Mouse (Mus musculus): Measurements from ENCODE around the gene Sdhb. TPM values are rescaled to one million over a fixed set of nuclear protein-coding genes. Genes with fewer than 3 reads are reported as not detected.
A peak's percentile ranks its signal among the peaks of the same experiment; 100 is the strongest.

The Sdhb gene
- polyA plus RNA-seq, 1 experiment from 2014 or later = 442 TPM

DNA sequence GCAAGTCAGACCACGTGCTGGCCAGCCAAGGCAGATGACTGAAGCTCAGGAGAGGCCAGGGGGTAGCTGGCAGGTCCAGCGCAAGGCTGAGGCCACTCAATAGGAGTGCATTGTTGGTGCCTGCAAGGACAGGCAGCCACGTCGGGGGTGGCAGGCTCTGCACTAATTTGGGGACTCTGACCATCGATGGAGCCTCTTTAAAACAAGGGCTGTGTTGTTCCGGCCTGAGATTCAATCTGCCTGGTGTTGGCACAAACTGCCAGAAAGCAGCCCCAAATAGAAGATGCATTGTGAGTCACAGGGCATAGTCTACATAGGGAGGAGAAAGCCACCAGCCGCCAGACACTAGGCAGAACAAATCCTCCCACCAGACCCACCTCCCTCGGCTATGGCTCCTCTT is 31.3 kb upstream of the Sdhb start:
- Histone ChIP-seq H3K36me3 (replicated peaks) (no peaks in the 10 kb centered on the region), H3K4me2 (no peak overlapping the region), H3K4me3 (no peak overlapping the region), H3K27ac (peak overlapping the region; percentile 43; the same call in 1 of the 2 replicates), H3K27me3 (replicated peaks) (no peaks in the 10 kb centered on the region), H3K4me1 (0 out of 2 replicates have a peak, but pooled peaks cover 3% of the 10 kb centered on the region), H3K9ac (no peak overlapping the region), H3K9me3 (no peaks in the 10 kb centered on the region)
- 62% methylated on average over 8 of the region's 8 CpGs for WGBS
- ATAC-seq (replicated peaks) = no peak; the same call in 1 of the 2 replicates

DNA sequence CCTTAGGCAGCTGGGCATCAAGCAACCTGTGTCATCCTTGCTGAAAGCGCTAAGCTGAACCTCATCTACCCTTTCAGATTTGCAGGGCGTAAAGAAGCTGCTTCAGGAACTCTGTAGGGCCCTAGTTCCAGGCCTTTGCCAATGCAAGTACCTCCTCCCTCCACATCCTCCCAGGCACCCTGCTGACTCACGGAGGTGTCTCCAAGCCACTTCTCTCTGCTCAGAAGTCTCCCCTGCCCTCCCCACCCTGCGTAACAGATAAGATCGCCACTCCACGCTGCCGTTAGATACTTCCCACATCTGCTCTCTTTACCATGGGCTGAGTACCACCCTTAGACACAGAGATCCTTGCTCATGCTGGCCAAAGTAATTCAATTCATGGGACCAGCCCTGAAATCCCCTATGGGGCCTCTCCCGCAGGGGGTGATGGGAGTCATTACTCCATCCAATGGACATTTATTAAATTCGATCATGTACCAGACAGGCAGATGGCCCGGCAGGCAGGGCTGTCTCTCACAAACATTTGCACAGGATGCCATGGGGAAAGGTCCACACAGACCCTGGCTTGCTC is 30.0 kb upstream of the Sdhb start:
- no peak for ATAC-seq (replicated peaks)
- H3K9ac ChIP-seq = no peak overlapping the region
- H3K36me3 ChIP-seq (replicated peaks) = no peaks in the 10 kb centered on the region
- 66% methylated on average over 10 of the region's 10 CpGs for WGBS
- no peak overlapping the region for H3K4me2 ChIP-seq
- no peaks in the 10 kb centered on the region for H3K27me3 ChIP-seq (replicated peaks)
- H3K27ac ChIP-seq = no peak overlapping the region
- H3K4me1 ChIP-seq = 0 out of 2 replicates have a peak, but pooled peaks cover 3% of the 10 kb centered on the region
- no peak overlapping the region for H3K4me3 ChIP-seq
- H3K9me3 ChIP-seq = no peaks in the 10 kb centered on the region

DNA sequence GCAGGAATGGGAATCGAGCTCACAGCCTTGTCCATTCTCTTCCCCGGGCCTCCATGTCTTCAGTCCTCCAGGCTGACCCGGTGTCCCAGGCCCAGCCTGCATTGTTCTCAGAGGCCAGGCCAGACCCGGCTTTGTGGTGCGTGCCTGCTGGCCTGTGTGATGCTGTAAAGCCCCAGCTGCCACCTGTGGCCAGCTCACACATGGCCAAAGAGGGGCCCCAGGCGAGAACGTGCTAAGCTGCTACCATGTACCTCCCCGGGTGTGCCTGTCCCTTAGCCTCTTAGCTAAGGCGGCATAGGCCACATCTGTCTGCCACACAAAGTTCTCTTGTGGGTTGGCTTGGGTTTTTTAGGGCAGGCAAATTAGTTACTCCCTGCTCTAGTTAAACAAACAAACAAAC is 25.4 kb upstream of the Sdhb start:
- Histone ChIP-seq H3K27me3 (replicated peaks) (no peaks in the 10 kb centered on the region), H3K36me3 (replicated peaks) (no peaks in the 10 kb centered on the region), H3K4me3 (no peak overlapping the region), H3K9me3 (no peaks in the 10 kb centered on the region), H3K9ac (no peak overlapping the region), H3K4me1 (no peaks in the 10 kb centered on the region), H3K27ac (no peak overlapping the region), H3K4me2 (no peak overlapping the region)
- no peak for ATAC-seq (replicated peaks)
- WGBS = 62% methylated on average over 9 of the region's 9 CpGs

DNA sequence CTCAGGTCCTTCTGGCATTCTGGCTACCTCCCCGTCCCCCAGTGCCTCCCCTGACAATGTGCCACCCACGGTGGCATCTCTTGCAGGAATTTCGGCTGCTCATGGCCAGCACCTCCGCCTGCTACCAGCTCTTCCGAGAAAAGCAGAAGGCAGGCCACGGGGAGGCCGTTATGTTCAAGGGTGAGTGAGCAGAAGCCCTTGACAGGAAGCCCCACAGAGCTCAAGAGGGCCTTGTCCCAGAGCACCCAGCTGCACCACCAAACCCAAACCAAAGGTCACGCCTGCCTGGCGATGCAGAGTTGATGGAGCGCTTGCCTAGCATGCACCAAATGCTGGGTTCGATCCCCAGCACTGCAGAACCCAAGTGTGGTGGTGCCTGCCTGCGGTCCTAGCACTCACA is 16.6 kb upstream of the Sdhb start:
- H3K9ac ChIP-seq = no peak overlapping the region
- no peaks in the 10 kb centered on the region for H3K4me1 ChIP-seq
- ATAC-seq (replicated peaks) = no peak
- no peak overlapping the region for H3K4me2 ChIP-seq
- 86% methylated on average over 12 of the region's 12 CpGs for WGBS
- no peak overlapping the region for H3K27ac ChIP-seq
- no peak overlapping the region for H3K4me3 ChIP-seq
- H3K36me3 ChIP-seq (replicated peaks) = no peaks in the 10 kb centered on the region
- H3K9me3 ChIP-seq = no peaks in the 10 kb centered on the region
- H3K27me3 ChIP-seq (replicated peaks) = no peaks in the 10 kb centered on the region

DNA sequence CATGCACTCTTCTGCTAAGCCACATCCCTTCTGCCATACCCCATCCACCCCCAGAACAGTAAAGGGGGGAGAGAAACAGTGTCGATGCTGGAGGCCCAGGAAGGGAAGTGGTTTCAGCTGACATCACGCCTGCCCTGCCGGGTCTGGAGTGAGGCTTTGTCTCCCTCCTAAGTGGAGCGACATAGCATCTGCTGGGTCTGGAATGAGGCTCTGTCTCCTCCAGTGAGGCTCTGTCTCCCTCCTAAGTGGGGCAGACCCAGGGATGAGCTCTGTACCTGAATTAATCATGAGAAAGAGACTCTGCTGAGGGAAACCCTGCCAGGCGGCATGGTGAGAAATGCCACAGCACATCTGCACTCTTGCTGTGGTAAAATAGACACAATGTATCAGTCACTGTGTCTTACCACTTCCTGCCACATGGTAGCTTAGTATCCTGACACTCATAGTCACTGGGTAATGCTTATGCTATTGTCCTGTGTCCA is 16.0 kb upstream of the Sdhb start:
- Histone ChIP-seq H3K9me3 (no peaks in the 10 kb centered on the region), H3K4me1 (no peaks in the 10 kb centered on the region), H3K36me3 (replicated peaks) (no peaks in the 10 kb centered on the region), H3K4me2 (no peak overlapping the region), H3K27ac (no peak overlapping the region), H3K27me3 (replicated peaks) (no peaks in the 10 kb centered on the region), H3K4me3 (no peak overlapping the region), H3K9ac (no peak overlapping the region)
- no peak for ATAC-seq (replicated peaks)
- WGBS = 77% methylated on average over 5 of the region's 5 CpGs

DNA sequence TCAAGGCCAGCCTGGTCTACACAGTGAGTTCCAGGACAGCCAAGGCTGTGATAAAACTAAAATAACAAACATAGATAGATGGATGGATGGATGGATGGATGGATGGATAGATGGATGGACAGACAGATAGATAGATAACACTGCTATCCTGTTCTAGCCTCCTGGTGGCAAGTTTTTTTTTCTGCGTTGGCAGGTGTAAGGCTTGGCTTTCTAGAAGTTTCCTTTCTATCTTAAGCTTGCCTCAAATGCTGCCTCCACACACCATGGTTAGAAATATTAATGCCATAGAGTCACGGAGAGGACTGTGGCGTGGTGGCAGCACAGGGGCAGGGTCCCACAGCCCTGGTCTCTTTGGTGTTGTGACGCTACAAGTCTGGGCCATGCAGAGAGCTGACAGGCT is 15.4 kb upstream of the Sdhb start:
- H3K9ac ChIP-seq = no peak overlapping the region
- H3K9me3 ChIP-seq = no peaks in the 10 kb centered on the region
- no peaks in the 10 kb centered on the region for H3K4me1 ChIP-seq
- no peaks in the 10 kb centered on the region for H3K36me3 ChIP-seq (replicated peaks)
- 94% methylated on average over 4 of the region's 4 CpGs for WGBS
- H3K27me3 ChIP-seq (replicated peaks) = no peaks in the 10 kb centered on the region
- H3K4me3 ChIP-seq = no peak overlapping the region
- H3K4me2 ChIP-seq = no peak overlapping the region
- no peak overlapping the region for H3K27ac ChIP-seq
- no peak for ATAC-seq (replicated peaks)

DNA sequence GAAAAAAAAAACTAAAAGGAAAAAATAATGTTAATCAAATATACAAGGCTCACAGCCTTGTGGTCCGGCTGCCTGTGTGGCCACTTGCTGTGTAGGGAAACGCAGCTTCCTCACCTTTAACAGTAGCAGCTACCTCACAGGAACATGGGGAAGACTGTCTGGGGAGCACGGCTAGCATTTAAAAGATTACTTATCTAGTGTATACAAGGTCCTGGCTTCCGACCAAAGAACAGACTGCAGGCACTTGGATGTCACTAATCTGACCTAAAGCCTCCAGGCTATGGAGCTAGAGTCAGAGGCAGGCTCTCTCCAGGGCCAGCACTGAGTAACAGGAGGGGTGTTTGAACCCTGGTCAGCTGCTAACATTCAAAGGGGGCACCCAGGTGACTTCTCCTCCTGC is 15.0 kb upstream of the Sdhb start:
- Histone ChIP-seq H3K27ac (no peak overlapping the region), H3K4me1 (no peaks in the 10 kb centered on the region), H3K36me3 (replicated peaks) (no peaks in the 10 kb centered on the region), H3K4me2 (no peak overlapping the region), H3K9me3 (no peaks in the 10 kb centered on the region), H3K9ac (no peak overlapping the region), H3K27me3 (replicated peaks) (no peaks in the 10 kb centered on the region), H3K4me3 (no peak overlapping the region)
- no peak for ATAC-seq (replicated peaks)
- WGBS = 81% methylated on average over 4 of the region's 4 CpGs

DNA sequence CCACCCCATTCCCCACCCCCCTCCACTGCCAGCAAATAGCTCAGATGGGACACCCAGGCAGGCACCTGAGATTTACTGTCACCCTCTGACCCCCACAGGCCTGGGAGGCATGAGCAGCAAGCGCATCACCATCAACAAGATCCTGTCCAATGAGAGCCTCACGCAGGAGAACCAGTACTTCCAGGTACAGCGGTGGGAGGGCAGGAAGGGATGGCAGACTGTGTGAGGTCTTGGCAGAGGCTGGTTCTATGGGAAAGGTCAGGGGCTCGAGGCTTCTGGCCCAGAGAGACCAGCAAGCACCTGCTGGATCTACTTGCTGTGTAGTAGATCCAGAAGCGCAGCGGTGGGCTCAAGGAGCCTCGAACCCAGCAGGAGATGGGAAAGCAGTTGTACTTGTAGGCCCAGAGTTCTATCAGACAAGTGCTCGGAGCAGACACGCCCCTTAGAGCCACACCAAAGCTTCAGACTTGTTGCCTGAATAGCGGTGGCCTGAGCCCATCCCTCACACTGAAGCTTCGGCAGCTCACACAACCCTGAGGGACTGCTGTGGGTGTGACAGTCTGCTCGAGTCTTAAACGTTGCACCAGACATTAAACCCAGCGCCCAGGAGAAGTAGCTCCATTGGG is 14.3 kb upstream of the Sdhb start:
- 75% methylated on average over 14 of the region's 14 CpGs for WGBS
- no peaks in the 10 kb centered on the region for H3K27me3 ChIP-seq (replicated peaks)
- ATAC-seq (replicated peaks) = no peak
- H3K4me1 ChIP-seq = no peaks in the 10 kb centered on the region
- H3K36me3 ChIP-seq (replicated peaks) = no peaks in the 10 kb centered on the region
- no peak overlapping the region for H3K9ac ChIP-seq
- H3K9me3 ChIP-seq = no peaks in the 10 kb centered on the region
- no peak overlapping the region for H3K4me2 ChIP-seq
- H3K4me3 ChIP-seq = no peak overlapping the region
- H3K27ac ChIP-seq = no peak overlapping the region

DNA sequence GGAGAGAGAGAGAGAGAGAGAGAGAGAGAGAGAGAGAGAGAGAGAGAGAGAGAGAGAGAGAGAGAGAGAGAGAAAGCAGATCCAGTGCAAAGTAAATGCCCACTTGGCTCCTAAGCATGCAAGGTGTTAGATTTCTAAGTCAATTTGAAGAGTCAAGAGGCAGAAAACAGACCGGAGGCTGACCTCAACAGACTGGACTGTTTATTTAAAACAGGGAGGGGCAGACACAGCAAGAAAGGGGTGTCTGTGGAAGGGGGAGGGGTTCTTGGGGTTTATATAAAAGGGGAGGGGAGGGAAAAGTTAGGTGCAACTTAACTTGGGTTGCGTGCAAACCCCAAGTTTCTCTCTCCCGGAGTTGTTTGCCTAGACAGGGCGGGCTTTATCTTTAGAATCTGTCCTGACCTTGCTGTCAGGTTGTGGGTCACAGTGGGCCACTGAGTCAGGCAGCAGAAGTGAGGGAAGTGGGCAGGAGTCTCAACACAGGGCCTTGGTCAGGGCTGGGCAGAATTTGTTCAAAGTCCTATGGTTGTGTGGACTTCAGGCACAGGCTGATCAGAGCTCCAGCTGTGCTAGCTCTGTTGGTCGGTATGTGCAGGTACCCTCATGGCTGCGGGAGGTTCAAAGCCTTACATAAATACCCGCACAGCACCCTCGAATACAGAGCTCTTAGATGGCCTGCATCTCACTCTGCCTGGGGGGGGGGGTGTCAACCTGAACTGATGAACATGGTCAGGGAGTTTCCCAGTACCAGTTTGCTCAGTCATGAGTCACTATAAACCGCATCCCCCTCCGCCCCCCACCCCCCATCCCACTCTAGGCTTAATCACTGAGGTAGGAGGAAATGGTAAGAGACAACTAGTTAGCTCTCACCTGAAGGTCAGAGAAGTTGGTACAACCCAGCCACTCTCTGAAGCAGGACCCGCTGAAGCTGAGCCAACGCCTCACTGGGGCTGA is 13.2 kb upstream of the Sdhb start:
- H3K27me3 ChIP-seq (replicated peaks) = no peaks in the 10 kb centered on the region
- H3K4me3 ChIP-seq = no peak overlapping the region
- no peak overlapping the region for H3K9ac ChIP-seq
- no peak overlapping the region for H3K4me2 ChIP-seq
- H3K36me3 ChIP-seq (replicated peaks) = no peaks in the 10 kb centered on the region
- no peak overlapping the region for H3K27ac ChIP-seq
- WGBS = 85% methylated on average over 12 of the region's 12 CpGs
- no peaks in the 10 kb centered on the region for H3K9me3 ChIP-seq
- no peak for ATAC-seq (replicated peaks)
- H3K4me1 ChIP-seq = no peaks in the 10 kb centered on the region

DNA sequence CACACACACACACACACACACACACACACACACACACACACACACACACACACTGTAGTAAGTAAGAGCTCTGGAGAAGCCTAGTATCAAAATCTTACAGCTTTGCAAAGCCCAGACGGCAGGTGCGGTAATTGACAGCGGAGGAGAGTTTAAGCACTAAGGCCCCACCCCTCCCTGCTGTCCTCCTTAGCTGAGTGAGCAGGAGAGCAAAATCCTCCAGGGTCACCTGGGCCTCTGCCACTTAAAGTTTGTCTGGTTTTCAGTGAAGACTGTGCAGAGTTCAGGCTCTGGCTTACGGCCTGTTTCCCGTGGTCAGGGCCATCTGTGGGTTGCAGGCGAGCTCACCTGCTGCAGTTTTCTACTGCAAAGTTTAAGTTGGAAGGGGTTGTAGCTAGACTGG is 12.5 kb upstream of the Sdhb start:
- Histone ChIP-seq H3K4me1 (no peaks in the 10 kb centered on the region), H3K9me3 (no peaks in the 10 kb centered on the region), H3K27me3 (replicated peaks) (no peaks in the 10 kb centered on the region), H3K9ac (no peak overlapping the region), H3K4me2 (no peak overlapping the region), H3K27ac (no peak overlapping the region), H3K36me3 (replicated peaks) (no peaks in the 10 kb centered on the region), H3K4me3 (no peak overlapping the region)
- no peak for ATAC-seq (replicated peaks)
- 88% methylated on average over 6 of the region's 6 CpGs for WGBS

DNA sequence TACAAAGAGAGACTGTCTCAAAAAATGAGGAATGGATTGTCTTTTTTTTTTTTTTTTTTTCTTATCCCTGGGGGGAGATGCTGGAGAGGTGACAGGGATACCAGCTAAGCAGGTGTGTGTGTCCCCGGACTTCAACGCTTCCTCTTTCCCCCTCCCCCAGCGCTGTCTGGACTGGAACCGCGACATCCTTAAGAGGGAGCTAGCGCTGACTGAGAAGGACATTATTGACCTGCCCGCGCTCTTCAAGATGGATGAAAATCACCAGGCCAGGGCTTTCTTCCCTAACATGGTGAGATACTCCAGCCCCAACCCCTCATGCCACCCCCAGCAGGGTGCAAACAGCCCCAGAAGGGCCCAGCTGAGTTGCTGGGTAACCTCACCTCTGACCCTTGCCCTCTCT is 12.0 kb upstream of the Sdhb start:
- 90% methylated on average over 8 of the region's 8 CpGs for WGBS
- Histone ChIP-seq H3K9me3 (no peaks in the 10 kb centered on the region), H3K27ac (no peak overlapping the region), H3K4me2 (no peak overlapping the region), H3K4me1 (no peaks in the 10 kb centered on the region), H3K27me3 (replicated peaks) (no peaks in the 10 kb centered on the region), H3K36me3 (replicated peaks) (no peaks in the 10 kb centered on the region), H3K9ac (no peak overlapping the region), H3K4me3 (no peak overlapping the region)
- ATAC-seq (replicated peaks) = no peak

DNA sequence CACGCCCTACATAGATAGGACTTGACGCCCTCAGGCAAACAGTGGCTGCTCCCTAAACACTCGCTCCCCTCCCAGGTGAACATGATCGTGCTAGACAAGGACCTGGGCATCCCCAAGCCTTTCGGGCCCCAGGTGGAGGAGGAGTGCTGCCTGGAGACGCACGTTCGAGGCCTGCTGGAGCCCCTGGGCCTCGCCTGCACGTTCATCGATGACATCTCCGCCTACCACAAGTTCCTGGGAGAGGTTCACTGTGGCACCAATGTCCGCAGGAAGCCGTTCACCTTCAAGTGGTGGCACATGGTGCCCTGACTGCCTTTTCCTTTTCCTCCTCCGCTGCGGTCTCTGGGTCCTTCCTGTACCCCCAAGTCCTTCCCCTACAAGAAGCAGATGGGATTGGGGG is 11.4 kb upstream of the Sdhb start:
- H3K9me3 ChIP-seq = no peaks in the 10 kb centered on the region
- H3K27ac ChIP-seq = no peak overlapping the region
- 86% methylated on average over 16 of the region's 16 CpGs for WGBS
- H3K4me3 ChIP-seq = no peak overlapping the region
- H3K4me1 ChIP-seq = no peaks in the 10 kb centered on the region
- H3K4me2 ChIP-seq = no peak overlapping the region
- H3K9ac ChIP-seq = no peak overlapping the region
- H3K36me3 ChIP-seq (replicated peaks) = no peaks in the 10 kb centered on the region
- ATAC-seq (replicated peaks) = no peak
- H3K27me3 ChIP-seq (replicated peaks) = no peaks in the 10 kb centered on the region
